In the genomic region with DNA sequence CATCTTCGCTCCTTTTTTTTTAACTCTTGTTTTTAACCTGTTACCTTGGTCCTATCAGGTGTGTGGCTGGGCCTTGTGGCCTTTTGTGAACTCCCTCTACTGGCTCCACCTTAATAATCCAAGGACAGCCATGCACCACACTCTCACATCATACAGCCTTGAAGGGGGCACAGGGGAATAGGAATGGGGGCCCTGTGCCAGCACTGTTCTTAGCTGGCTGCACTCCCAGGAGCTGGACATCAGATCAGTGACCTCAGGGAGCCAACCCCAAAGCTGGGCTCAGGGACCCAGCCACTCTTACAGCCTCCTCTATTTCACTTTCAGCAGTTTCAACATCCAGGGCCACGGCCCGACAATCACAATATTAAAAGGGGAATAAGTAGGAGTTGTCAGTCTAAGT, we compare ENCODE assay signal across 19 mouse cellular contexts. TPM values are rescaled to one million over a fixed set of nuclear protein-coding genes. Genes with fewer than 3 reads are reported as not detected.
A peak's percentile ranks its signal among the peaks of the same experiment; 100 is the strongest.
DNase-seq lines count a peak whose midpoint lies in the region; TF ChIP-seq lines count a peak whose summit lies in the region.
"Had no signal": no experiment of that assay in that cellular context is flagged by ENCODE, and none has a peak within 500 bp of the region (broad histone marks: within the 10 kb centered on the region; RNA-seq: fewer than 3 reads in every experiment).

No protein-coding gene starts in this region.

- no peak overlapping the region for H3K27ac ChIP-seq in heart, adult 2 months
- H3K27ac ChIP-seq in gastrocnemius, adult 2 months: no peak overlapping the region
- H3K27ac ChIP-seq: embryonic facial prominence, embryonic 13.5 days; forebrain, embryonic 10.5 days; layer of hippocampus, adult 2 months; midbrain, embryonic 12.5 days had no signal

- H3K4me3 ChIP-seq in heart, adult 2 months: no peak overlapping the region
- H3K4me3 ChIP-seq in gastrocnemius, adult 2 months: no peak overlapping the region
- H3K4me3 ChIP-seq: embryonic facial prominence, embryonic 13.5 days; forebrain, embryonic 10.5 days; layer of hippocampus, adult 2 months; midbrain, embryonic 12.5 days had no signal

- H3K79me2 ChIP-seq in heart, adult 2 months (replicated peaks; ENCODE audit: control insufficient read depth, insufficient read depth, low read length): no peaks in the 10 kb centered on the region

- no peak for TF ChIP-seq POLR2A in heart, adult 2 months (IDR thresholded peaks at IDR 0.05; ENCODE audit: insufficient read depth, low read depth, low read length)

- no peaks in the 10 kb centered on the region for H3K36me3 ChIP-seq in heart, adult 2 months (ENCODE audit: control insufficient read depth, insufficient read depth, low read length)
- H3K36me3 ChIP-seq: embryonic facial prominence, embryonic 13.5 days; forebrain, embryonic 10.5 days; midbrain, embryonic 12.5 days had no signal

- intact Hi-C loops in heart, adult 2 months (cut with DNase I): no loop called here
- intact Hi-C loops in heart, postnatal 25 days (cut with DNase I): no loop called here
- intact Hi-C loops in gastrocnemius, adult 2 months (cut with DNase I): no loop called here
- intact Hi-C loops in heart, postnatal 14 days (cut with DNase I): no loop called here

- no peak for TF ChIP-seq CTCF in heart, adult 2 months (IDR thresholded peaks at IDR 0.05)
- TF ChIP-seq CTCF in gastrocnemius, adult 2 months (IDR thresholded peaks at IDR 0.05): no peak

- peak; percentile 37 to 45 for DNase-seq in heart, adult 2 months
- DNase-seq in heart, postnatal 25 days (ENCODE audit: low spot score): no peak
- peak; percentile 93 to 96 for DNase-seq in adrenal gland, adult (ENCODE audit: inconsistent age in 2 of 2, low spot score in 1 of 2)
- peak; percentile 37 for DNase-seq in gastrocnemius, adult 2 months
- DNase-seq in heart, postnatal 14 days: peak; percentile 26 to 54
- no peak for DNase-seq in frontal cortex, postnatal 14 days (ENCODE audit: low spot score in 2 of 2)
- DNase-seq in lung, postnatal 36 days: no peak
- DNase-seq in kidney, adult 11 months: no peak
- DNase-seq: B cell, adult 2 months; right cerebral cortex, postnatal 25 days had no signal

- no peaks in the 10 kb centered on the region for H3K4me1 ChIP-seq in heart, adult 2 months (ENCODE audit: control insufficient read depth, insufficient read depth, low read length)
- H3K4me1 ChIP-seq: embryonic facial prominence, embryonic 13.5 days; forebrain, embryonic 10.5 days; midbrain, embryonic 12.5 days had no signal

- no peak overlapping the region for H3K9ac ChIP-seq in heart, adult 2 months (ENCODE audit: low read depth, low read length)
- H3K9ac ChIP-seq: embryonic facial prominence, embryonic 13.5 days; midbrain, embryonic 12.5 days had no signal

- 65% methylated on average over 3 of the region's 3 CpGs for WGBS in heart, adult 2 months

- no peak for TF ChIP-seq EP300 in heart, adult 2 months (IDR thresholded peaks at IDR 0.05; ENCODE audit: insufficient read depth, low read depth, low read length)

- no peaks in the 10 kb centered on the region for H3K27me3 ChIP-seq in heart, adult 2 months (ENCODE audit: control insufficient read depth, insufficient read depth, low read length)
- H3K27me3 ChIP-seq: embryonic facial prominence, embryonic 13.5 days; midbrain, embryonic 12.5 days had no signal

RNA-seq across cellular contexts. Expression of gene C1rb, which starts 15.7 kb away (rescaled TPM):
- total RNA-seq in heart, adult 2 months (2021): 1 to 10 TPM; 1.2 to 1.8 TPM
- polyA plus RNA-seq in heart, adult 2 months (2012; rRNA removed): not detected in 2 replicates
- total RNA-seq in heart, postnatal 25 days (2021): 1 to 10 TPM in 1 of 2 experiments, under 1 TPM in 1; 0.95 to 1.3 TPM
- 1 to 10 TPM in 1 of 2 experiments, under 1 TPM in 1; 0.36 to 1.2 TPM for total RNA-seq in gastrocnemius, adult 2 months (2021)
- 1 to 10 TPM; 1.1 to 1.5 TPM for total RNA-seq in heart, postnatal 14 days (2021)
- total RNA-seq: hematopoietic stem cell, adult 5-6 weeks; layer of hippocampus, adult 2 months had no signal
- polyA plus RNA-seq: cortical plate, adult 2 months; embryonic facial prominence, embryonic 13.5 days; forebrain, embryonic 10.5 days; limb, embryonic 11.5 days; liver, embryonic 16.5 days; midbrain, embryonic 12.5 days; thymus, postnatal 0 days had no signal

RNA-seq across cellular contexts. Expression of gene C1s1, which starts 43.6 kb away (rescaled TPM):
- total RNA-seq in heart, adult 2 months (2021): 10 to 100 TPM; 23.0 to 25.1 TPM
- 31.0 and 39.0 TPM in 2 replicates for polyA plus RNA-seq in heart, adult 2 months (2012; rRNA removed)
- total RNA-seq in heart, postnatal 25 days (2021): 10 to 100 TPM; 20.2 to 22.7 TPM
- 10 to 100 TPM; 19.8 to 21.9 TPM for total RNA-seq in gastrocnemius, adult 2 months (2021)
- total RNA-seq in heart, postnatal 14 days (2021): 10 to 100 TPM; 25.3 to 25.6 TPM
- total RNA-seq: hematopoietic stem cell, adult 5-6 weeks had no signal

RNA-seq across cellular contexts. Expression of gene C1s2, which starts 50.1 kb away (rescaled TPM):
- under 1 TPM; 0.26 to 0.48 TPM for total RNA-seq in heart, adult 2 months (2021)
- polyA plus RNA-seq in heart, adult 2 months (2012; rRNA removed): not detected in 2 replicates
- total RNA-seq in heart, postnatal 25 days (2021): under 1 TPM; 0.48 to 0.62 TPM
- total RNA-seq in gastrocnemius, adult 2 months (2021): under 1 TPM; 0.31 to 0.39 TPM
- total RNA-seq in heart, postnatal 14 days (2021): under 1 TPM; 0.41 to 0.65 TPM
- total RNA-seq: hematopoietic stem cell, adult 5-6 weeks had no signal
- polyA plus RNA-seq: embryonic facial prominence, embryonic 13.5 days; limb, embryonic 11.5 days; midbrain, embryonic 12.5 days had no signal

Comparison
In these comparisons a context has a peak if more than half of its experiments do, and no peak if none do; other contexts are left out.
1. DNase-seq: peak in heart, adult 2 months (2 of 2), adrenal gland, adult (2 of 2), gastrocnemius, adult 2 months (single experiment) and heart, postnatal 14 days (2 of 2); none in heart, postnatal 25 days (single experiment), frontal cortex, postnatal 14 days (0 of 2), lung, postnatal 36 days (single experiment) and kidney, adult 11 months (single experiment).